Mouse (Mus musculus): Measurements from ENCODE around the gene Pnrc2.

DNA sequence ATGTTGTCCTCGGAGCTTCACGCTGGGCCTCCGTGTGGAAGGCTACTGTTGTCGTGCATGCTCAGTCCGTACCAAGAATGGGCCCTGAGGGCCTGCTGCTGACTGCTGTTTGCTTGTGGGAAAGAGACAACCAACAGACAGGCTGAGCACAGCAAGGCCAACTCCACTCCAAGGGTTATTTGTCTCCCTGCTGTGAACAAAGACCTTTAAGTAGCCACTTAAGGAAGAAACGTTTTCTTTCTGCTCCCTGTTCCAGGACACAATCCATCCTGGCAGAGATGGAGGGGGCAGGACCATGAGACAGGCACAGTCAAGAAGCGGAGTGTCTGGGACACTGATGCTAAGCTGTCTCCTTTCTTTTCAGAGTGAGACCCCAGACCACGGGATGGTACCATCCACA lies 49.4 kb downstream of the Pnrc2 start:
- no peak for TF ChIP-seq GATA1 (IDR thresholded peaks at IDR 0.05; ENCODE audit: borderline replicate concordance, low read length)
- no peak for TF ChIP-seq FLI1 (IDR thresholded peaks at IDR 0.05; ENCODE audit: low read length)
